Mouse (Mus musculus): ENCODE data around the gene Gm853.

GRCm38 (mm10) chr4:130266601-130267000 is 44.4 kb upstream of the Gm853 start:
- TF ChIP-seq POLR2A (IDR thresholded peaks at IDR 0.05; ENCODE audit: low read depth, low read length) (no peak), CTCF (IDR thresholded peaks at IDR 0.05; ENCODE audit: extremely low read depth, insufficient read depth, insufficient read length, insufficient replicate concordance) (no peak)
